Mouse (Mus musculus): ENCODE measurements around the gene Leprot.

GRCm38 (mm10) chr4:101669161-101669560 is 21.6 kb downstream of the Leprot start:
- TF ChIP-seq GATA1 (IDR thresholded peaks at IDR 0.05; ENCODE audit: low read length) (no peak), TAL1 (IDR thresholded peaks at IDR 0.05; ENCODE audit: low read length) (no peak)

All from erythroblast, embryonic 14.5 days (primary cell).